Mouse (Mus musculus) MEL (cell line): ENCODE data around the gene Sap30. TPM values are rescaled to one million over a fixed set of nuclear protein-coding genes. Genes with fewer than 3 reads are reported as not detected.

ENCODE experiments used
- DNase-seq: peaks from one replicate; pipeline ENCODE4 v3.0.0; 2011; ENCODE audit warnings: low read depth, low spot score
- H3K27ac ChIP-seq: 2 replicates; pipeline ENCODE4 v1.5.1; 2012; ENCODE audit warnings: low read depth, mild to moderate bottlenecking, control low read depth, low read length, moderate library complexity; ENCODE audit not compliant: control insufficient read depth
- H3K27me3 ChIP-seq, 2 experiments: fragments of 150-350 bp in 1 of 2; sonication (generic) in 1 of 2; 2 replicates each; pipeline ENCODE4 v1.6.1; 2012; ENCODE audit warnings: low read length in 2 of 2, mild to moderate bottlenecking in 2 of 2, improper control_type of control experiment in 1 of 2, moderate library complexity in 1 of 2; ENCODE audit not compliant: insufficient read depth in 2 of 2, control insufficient read depth in 1 of 2
- H3K36me3 ChIP-seq, 2 experiments: 2 replicates each; pipeline ENCODE4 v1.6.1; 2012 to 2014; ENCODE audit warnings: low read length in 2 of 2, improper control_type of control experiment in 1 of 2, inconsistent platforms in 1 of 2, mild to moderate bottlenecking in 1 of 2; ENCODE audit not compliant: insufficient read depth in 2 of 2, control insufficient read depth in 1 of 2
- H3K4me1 ChIP-seq, 2 experiments: fragments of 150-350 bp in 1 of 2; sonication (generic) in 1 of 2; 2 replicates each; pipeline ENCODE4 v1.6.1; 2012; ENCODE audit warnings: low read length in 2 of 2, improper control_type of control experiment in 1 of 2, mild to moderate bottlenecking in 1 of 2; ENCODE audit not compliant: insufficient read depth in 2 of 2, control insufficient read depth in 1 of 2
- H3K4me3 ChIP-seq, 2 experiments: fragments of 150-350 bp in 1 of 2; sonication (generic) in 1 of 2; 2 replicates each; pipeline ENCODE4 v1.5.1; 2012; ENCODE audit warnings: low read depth in 2 of 2, low read length in 2 of 2, mild to moderate bottlenecking in 2 of 2, moderate library complexity in 2 of 2, control low read depth in 1 of 2, improper control_type of control experiment in 1 of 2; ENCODE audit not compliant: control insufficient read depth in 1 of 2, insufficient read depth in 1 of 2
- H3K79me2 ChIP-seq: 2 replicates; pipeline ENCODE4 v1.6.1; 2012; ENCODE audit warnings: mild to moderate bottlenecking, low read length, moderate library complexity; ENCODE audit not compliant: control insufficient read depth, poor library complexity, insufficient read depth
- H3K9ac ChIP-seq: 2 replicates; pipeline ENCODE4 v1.6.1; 2012; ENCODE audit warnings: low read depth, mild to moderate bottlenecking, control low read depth, low read length, moderate library complexity; ENCODE audit not compliant: control insufficient read depth, poor library complexity, severe bottlenecking
- H3K9me3 ChIP-seq: fragments of 150-350 bp; sonication (generic); replicated peaks from 2 replicates; pipeline ENCODE4 v1.6.1; 2012; ENCODE audit warnings: mild to moderate bottlenecking, low read length, improper control_type of control experiment, moderate library complexity; ENCODE audit not compliant: insufficient read depth
- BHLHE40 ChIP-seq: IDR thresholded peaks from 2 replicates; pipeline ENCODE4 v1.6.1; 2012; ENCODE audit warnings: low read depth, mild to moderate bottlenecking, inconsistent platforms, low read length, improper control_type of control experiment, borderline replicate concordance
- CHD1 ChIP-seq: IDR thresholded peaks from 2 replicates; pipeline ENCODE4 v1.6.1; 2012; ENCODE audit warnings: low read depth, mild to moderate bottlenecking, inconsistent platforms, low read length, improper control_type of control experiment
- CHD2 ChIP-seq: IDR thresholded peaks from 2 replicates; pipeline ENCODE4 v1.6.1; 2011; ENCODE audit warnings: low read length, improper control_type of control experiment
- CTCF ChIP-seq, 3 experiments: IDR thresholded peaks in 2 of 3; conservative IDR thresholded peaks in 1 of 3; 2 replicates each; pipeline ENCODE4 v1.5.1; 2011 to 2012; ENCODE audit warnings: low read length in 3 of 3, low read depth in 2 of 3, mild to moderate bottlenecking in 2 of 3, improper control_type of control experiment in 1 of 3, inconsistent platforms in 1 of 3, mixed read lengths in 1 of 3, moderate library complexity in 1 of 3; ENCODE audit not compliant: control insufficient read depth in 1 of 3, insufficient read depth in 1 of 3, poor library complexity in 1 of 3, severe bottlenecking in 1 of 3
- EP300 ChIP-seq, 2 experiments: IDR thresholded peaks; 2 replicates each; pipeline ENCODE4 v1.6.1; 2011; ENCODE audit warnings: improper control_type of control experiment in 2 of 2, low read length in 2 of 2, low read depth in 1 of 2, mild to moderate bottlenecking in 1 of 2
- ETS1 ChIP-seq: IDR thresholded peaks from 2 replicates; pipeline ENCODE4 v1.6.1; 2012; ENCODE audit warnings: low read depth, mild to moderate bottlenecking, inconsistent platforms, low read length, improper control_type of control experiment, moderate library complexity
- GABPA ChIP-seq: IDR thresholded peaks from 2 replicates; pipeline ENCODE4 v1.6.1; 2012; ENCODE audit warnings: low read depth, mild to moderate bottlenecking, inconsistent platforms, low read length, improper control_type of control experiment, moderate library complexity
- GATA1 ChIP-seq: IDR thresholded peaks from 2 replicates; pipeline ENCODE4 v1.6.1; 2011; ENCODE audit warnings: low read depth, low read length, improper control_type of control experiment
- HCFC1 ChIP-seq: IDR thresholded peaks from 2 replicates; pipeline ENCODE4 v1.6.1; 2012; ENCODE audit warnings: low read depth, mild to moderate bottlenecking, inconsistent platforms, low read length, improper control_type of control experiment, moderate library complexity
- KAT2A ChIP-seq: conservative IDR thresholded peaks from 2 replicates; pipeline ENCODE4 v1.6.1; 2012; ENCODE audit warnings: low read depth, low read length, improper control_type of control experiment, inconsistent platforms
- MAFK ChIP-seq: IDR thresholded peaks from 2 replicates; pipeline ENCODE4 v1.6.1; 2011; ENCODE audit warnings: low read depth, mild to moderate bottlenecking, low read length, improper control_type of control experiment, borderline replicate concordance
- MAX ChIP-seq: IDR thresholded peaks from 2 replicates; pipeline ENCODE4 v1.6.1; 2011; ENCODE audit warnings: low read length, improper control_type of control experiment
- MXI1 ChIP-seq: IDR thresholded peaks from 2 replicates; pipeline ENCODE4 v1.6.1; 2011; ENCODE audit warnings: mild to moderate bottlenecking, low read depth, low read length, improper control_type of control experiment
- MYB ChIP-seq: IDR thresholded peaks from 2 replicates; pipeline ENCODE4 v1.6.1; 2011; ENCODE audit warnings: mild to moderate bottlenecking, low read depth, low read length, improper control_type of control experiment
- MYC ChIP-seq: IDR thresholded peaks from 2 replicates; pipeline ENCODE4 v1.6.1; 2011; ENCODE audit warnings: low read depth, mild to moderate bottlenecking, low read length, improper control_type of control experiment, moderate library complexity
- NRF1 ChIP-seq: IDR thresholded peaks from 2 replicates; pipeline ENCODE4 v1.6.1; 2014; ENCODE audit warnings: low read depth, mild to moderate bottlenecking, inconsistent platforms, low read length, improper control_type of control experiment, moderate library complexity; ENCODE audit not compliant: poor library complexity, insufficient read depth, severe bottlenecking
- POLR2A ChIP-seq, 2 experiments: IDR thresholded peaks; 2 replicates each; pipeline ENCODE4 v1.6.1; 2011 to 2012; ENCODE audit warnings: low read length in 2 of 2, mild to moderate bottlenecking in 2 of 2, control low read depth in 1 of 2, improper control_type of control experiment in 1 of 2, low read depth in 1 of 2, moderate library complexity in 1 of 2; ENCODE audit not compliant: control insufficient read depth in 1 of 2, insufficient read depth in 1 of 2, poor library complexity in 1 of 2
- POLR2AphosphoS5 ChIP-seq: IDR thresholded peaks from 2 replicates; pipeline ENCODE4 v1.6.1; 2012; ENCODE audit warnings: low read depth, borderline replicate concordance, mild to moderate bottlenecking, inconsistent platforms, low read length, moderate library complexity, mixed read lengths
- RAD21 ChIP-seq: IDR thresholded peaks from 2 replicates; pipeline ENCODE4 v1.6.1; 2011; ENCODE audit warnings: mild to moderate bottlenecking, low read depth, low read length, improper control_type of control experiment
- SMC3 ChIP-seq: IDR thresholded peaks from 2 replicates; pipeline ENCODE4 v1.6.1; 2011; ENCODE audit warnings: low read depth, low read length, improper control_type of control experiment
- TAL1 ChIP-seq: IDR thresholded peaks from 2 replicates; pipeline ENCODE4 v1.6.1; 2012; ENCODE audit warnings: mild to moderate bottlenecking, inconsistent platforms, low read length, moderate library complexity, mixed read lengths
- TBP ChIP-seq: IDR thresholded peaks from 2 replicates; pipeline ENCODE4 v1.8.0; 2011; ENCODE audit warnings: low read depth, low read length, improper control_type of control experiment
- TCF12 ChIP-seq: IDR thresholded peaks from 2 replicates; pipeline ENCODE4 v1.6.1; 2014; ENCODE audit warnings: low read depth, mild to moderate bottlenecking, inconsistent platforms, low read length, improper control_type of control experiment, moderate library complexity
- UBTF ChIP-seq: IDR thresholded peaks from 2 replicates; pipeline ENCODE4 v1.6.1; 2012; ENCODE audit warnings: low read depth, mild to moderate bottlenecking, inconsistent platforms, low read length, improper control_type of control experiment, moderate library complexity, borderline replicate concordance; ENCODE audit not compliant: insufficient read depth
- USF1 ChIP-seq: IDR thresholded peaks from 2 replicates; pipeline ENCODE4 v1.6.1; 2014; ENCODE audit warnings: low read depth, mild to moderate bottlenecking, inconsistent platforms, low read length, improper control_type of control experiment, moderate library complexity
- USF2 ChIP-seq, 2 experiments: IDR thresholded peaks; 2 replicates each; pipeline ENCODE4 v1.6.1; 2011 to 2012; ENCODE audit warnings: improper control_type of control experiment in 2 of 2, low read length in 2 of 2, borderline replicate concordance in 1 of 2, inconsistent platforms in 1 of 2, low read depth in 1 of 2, mild to moderate bottlenecking in 1 of 2; ENCODE audit not compliant: insufficient read depth in 1 of 2
- ZC3H11A ChIP-seq: IDR thresholded peaks from 2 replicates; pipeline ENCODE4 v1.6.1; 2012; ENCODE audit warnings: low read depth, mild to moderate bottlenecking, inconsistent platforms, low read length, improper control_type of control experiment
- ZMIZ1 ChIP-seq: IDR thresholded peaks from 2 replicates; pipeline ENCODE4 v1.6.1; 2012; ENCODE audit warnings: low read depth, mild to moderate bottlenecking, inconsistent platforms, low read length, improper control_type of control experiment, moderate library complexity
- ZNF384 ChIP-seq: IDR thresholded peaks from 2 replicates; pipeline ENCODE4 v1.6.1; 2012; ENCODE audit warnings: low read depth, mild to moderate bottlenecking, inconsistent platforms, low read length, improper control_type of control experiment
- polyA plus RNA-seq, 2 experiments: library from polyadenylated mRNA; stranded (reverse) in 1 of 2; unstranded in 1 of 2; fragments of >175 nt in 1 of 2; fragments of >200 nt in 1 of 2; gene quantifications; 2 replicates each; pipeline versions ENCODE4 v1.2.1 to v1.2.4; 2012; ENCODE audit warnings: low replicate concordance in 2 of 2, low read depth in 1 of 2; ENCODE audit not compliant: insufficient read length in 2 of 2, insufficient read depth in 1 of 2, missing spikeins in 1 of 2
- total RNA-seq: library from RNA; depleted of rRNA; stranded (reverse); fragments of 300-350 nt; gene quantifications from 2 replicates; pipeline ENCODE4 v1.2.3, GENCODE M21; 2012

Gene Sap30
- total and polyA plus RNA-seq, 3 experiments: 34.2 to 64.0 TPM; not detected in 1

DNA sequence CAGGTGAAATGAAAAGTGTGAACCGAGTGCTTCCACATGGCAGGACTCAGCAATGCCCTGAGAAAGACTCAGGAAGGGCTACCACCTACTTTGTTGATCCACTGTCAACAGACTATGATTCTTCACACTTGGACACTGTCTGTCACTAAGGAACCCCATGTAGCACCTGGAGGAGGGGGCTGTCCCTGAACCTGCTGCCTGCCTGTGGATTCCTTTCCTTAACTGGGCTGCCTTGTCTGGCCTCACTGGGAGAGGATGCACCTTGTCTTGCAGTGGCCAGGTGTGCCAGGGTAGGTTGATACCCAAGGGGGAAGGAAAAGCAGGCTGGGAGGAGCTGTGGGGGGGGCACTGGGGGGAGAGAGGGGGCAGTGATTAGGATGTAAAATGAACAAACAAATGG is 40.4 kb upstream of the Sap30 start:
- H3K9ac ChIP-seq: no peak overlapping the region
- H3K27ac ChIP-seq: no peak overlapping the region
- no peak for DNase-seq
- TF ChIP-seq POLR2AphosphoS5 (no peak), USF1 (no peak), KAT2A (no peak), BHLHE40 (no peak)
- H3K36me3 ChIP-seq: 0 out of 4 replicates have a peak, but pooled peaks cover 0 to 2% of the 10 kb centered on the region in 2 experiments
- H3K4me1 ChIP-seq: peaks cover 0 to 8% of the 10 kb centered on the region in 2 experiments; a peak in 2 of 4 replicates
- no peaks in the 10 kb centered on the region for H3K9me3 ChIP-seq
- no peaks in the 10 kb centered on the region for H3K79me2 ChIP-seq
- no peak overlapping the region for H3K4me3 ChIP-seq
- no peaks in the 10 kb centered on the region for H3K27me3 ChIP-seq

DNA sequence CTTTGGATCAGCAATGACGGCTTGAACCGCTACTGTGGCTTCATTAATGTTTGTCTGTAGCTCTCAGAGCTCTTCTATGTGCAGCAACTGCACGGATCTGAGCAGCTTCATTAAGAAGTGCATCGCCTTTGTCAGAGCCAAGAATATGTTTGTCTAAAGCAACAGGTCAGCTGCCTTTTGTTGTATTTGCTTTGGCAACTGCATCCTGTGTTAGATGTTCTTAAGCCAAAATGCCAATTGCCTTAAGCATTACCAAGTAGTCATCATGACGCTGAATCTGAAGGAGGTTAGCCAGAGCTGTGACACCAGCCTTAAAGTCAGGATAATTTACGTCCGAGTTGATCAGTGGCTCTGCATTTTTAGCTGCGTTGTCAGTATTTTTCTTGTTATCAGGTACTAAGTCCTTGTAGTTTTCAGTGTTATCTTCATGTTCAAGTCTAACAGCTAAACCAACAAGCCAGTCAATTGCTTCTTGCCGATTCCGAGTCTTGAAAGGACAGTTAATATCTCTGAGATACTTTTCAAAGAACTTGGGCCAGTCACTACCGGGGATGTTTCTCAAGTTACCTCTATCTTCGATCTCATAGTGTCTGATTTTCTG is 32.6 kb upstream of the Sap30 start:
- Histone ChIP-seq H3K27ac (peak overlapping the region; percentile 70), H3K27me3 (no peaks in the 10 kb centered on the region), H3K4me1 (peaks cover 2 to 7% of the 10 kb centered on the region in 2 experiments), H3K79me2 (no peaks in the 10 kb centered on the region), H3K9me3 (no peaks in the 10 kb centered on the region), H3K36me3 (peaks cover 8 to 12% of the 10 kb centered on the region in 2 experiments), H3K9ac (peak overlapping the region; percentile 54), H3K4me3 (peak overlapping the region; percentile 39 to 53)
- peak; percentile 81 for DNase-seq
- no peak for TF ChIP-seq MAFK
- TF ChIP-seq BHLHE40: peak; percentile 24; the same call in 1 of the 2 replicates
- TF ChIP-seq HCFC1: peak; percentile 36; the same call in 1 of the 2 replicates
- TF ChIP-seq MYC: no peak
- TF ChIP-seq KAT2A: no peak
- TF ChIP-seq CHD2: peak; percentile 18; the same call in 1 of the 2 replicates
- no peak for TF ChIP-seq UBTF
- TF ChIP-seq ETS1: peak; percentile 71
- no peak for TF ChIP-seq CHD1
- peak; percentile 14; the same call in 1 of the 2 replicates for TF ChIP-seq TBP
- peak; percentile 40; the same call in 1 of the 2 replicates for TF ChIP-seq MYB
- peak; percentile 78 for TF ChIP-seq TCF12
- peak; percentile 85 for TF ChIP-seq GATA1
- no peak for TF ChIP-seq RAD21
- TF ChIP-seq MXI1: 0 out of 2 replicates have a peak, but pooled peaks have one; percentile 37
- no peak for TF ChIP-seq ZMIZ1
- no peak; the same call in 1 of the 2 replicates for TF ChIP-seq POLR2AphosphoS5
- no peak for TF ChIP-seq CTCF (IDR thresholded peaks at IDR 0.05 in 2 of 3, conservative IDR thresholded peaks at IDR 0.05 in 1 of 3; ENCODE audit: control insufficient read depth in 1 of 3, insufficient read depth in 1 of 3, low read depth in 2 of 3, low read length in 3 of 3, poor library complexity in 1 of 3, severe bottlenecking in 1 of 3)
- TF ChIP-seq USF2 (IDR thresholded peaks at IDR 0.05; ENCODE audit: borderline replicate concordance in 1 of 2, insufficient read depth in 1 of 2, low read depth in 1 of 2, low read length in 2 of 2): no peak
- no peak for TF ChIP-seq USF1
- peak; percentile 74 to 87 for TF ChIP-seq EP300 (IDR thresholded peaks at IDR 0.05; ENCODE audit: low read depth in 1 of 2, low read length in 2 of 2)
- TF ChIP-seq ZC3H11A: no peak
- TF ChIP-seq GABPA: no peak
- TF ChIP-seq NRF1: no peak
- no peak for TF ChIP-seq SMC3
- no peak for TF ChIP-seq ZNF384
- TF ChIP-seq MAX: no peak; the same call in 1 of the 2 replicates
- TF ChIP-seq TAL1: peak; percentile 67
- 0 out of 4 replicates have a peak, but pooled peaks of 1 of the 2 experiments have one; percentile 22 for TF ChIP-seq POLR2A (IDR thresholded peaks at IDR 0.05; ENCODE audit: control insufficient read depth in 1 of 2, insufficient read depth in 1 of 2, low read depth in 1 of 2, low read length in 2 of 2, poor library complexity in 1 of 2)
